ENCODE assay signal across 14 mouse cellular contexts in genomic region chr11:35703471-35703870, GRCm38 (mm10).
A peak's percentile ranks its signal among the peaks of the same experiment; 100 is the strongest.
DNase-seq lines count a peak whose midpoint lies in the region; TF ChIP-seq lines count a peak whose summit lies in the region.
"Had no signal": no experiment of that assay in that cellular context is flagged by ENCODE, and none has a peak within 500 bp of the region (broad histone marks: within the 10 kb centered on the region; RNA-seq: fewer than 3 reads in every experiment).

No protein-coding gene starts in this region.

- peak; percentile 61 for TF ChIP-seq CTCF in layer of hippocampus, adult 2 months (conservative IDR thresholded peaks at IDR 0.05)
- TF ChIP-seq CTCF in E14TG2a.4 (conservative IDR thresholded peaks at IDR 0.05; ENCODE audit: low read length): peak; percentile 75

- no peak overlapping the region for H3K27ac ChIP-seq in layer of hippocampus, adult 2 months
- H3K27ac ChIP-seq: embryonic facial prominence, embryonic 15.5 days had no signal

- H3K9me3 ChIP-seq in E14TG2a.4 (ENCODE audit: low read length): peaks cover 5% of the 10 kb centered on the region; the same call in 1 of the 2 replicates
- H3K9me3 ChIP-seq: embryonic facial prominence, embryonic 15.5 days had no signal

- no peaks in the 10 kb centered on the region for H3K36me3 ChIP-seq in E14TG2a.4 (ENCODE audit: insufficient read depth, low read length)

- H3K27me3 ChIP-seq in E14TG2a.4 (ENCODE audit: insufficient read depth, low read length): peaks cover 7% of the 10 kb centered on the region
- H3K27me3 ChIP-seq: embryonic facial prominence, embryonic 15.5 days; Patski had no signal

- H3K4me3 ChIP-seq in layer of hippocampus, adult 2 months: no peak overlapping the region
- H3K4me3 ChIP-seq in E14TG2a.4 (replicated peaks; ENCODE audit: low read length): no peak overlapping the region
- H3K4me3 ChIP-seq: embryonic facial prominence, embryonic 15.5 days had no signal

- peaks cover 44% of the 10 kb centered on the region for H3K4me1 ChIP-seq in E14TG2a.4 (replicated peaks; ENCODE audit: low read depth, low read length)
- H3K4me1 ChIP-seq: embryonic facial prominence, embryonic 15.5 days had no signal

- DNase-seq in layer of hippocampus, adult 2 months (ENCODE audit: low spot score in 2 of 2): no peak
- no peak for DNase-seq in layer of hippocampus, postnatal 36 days
- DNase-seq in CD4-positive helper T cell, adult 2 months (ENCODE audit: low read depth, low spot score): peak; percentile 5
- peak; percentile 4 for DNase-seq in c-Kit-negative CD71-positive TER-119-positive erythroid progenitor cells, embryonic 14.5 days (ENCODE audit: low read depth, low spot score)
- DNase-seq in adrenal gland, postnatal 25 days: no peak
- no peak for DNase-seq in right cerebral cortex, postnatal 25 days
- DNase-seq: cerebellum, postnatal 36 days; kidney, adult 11 months; left cerebral cortex, postnatal 4 days; lung, postnatal 4 days; right cerebral cortex, adult 18-20 months had no signal

Comparison
In these comparisons a context has a peak if more than half of its experiments do, and no peak if none do; other contexts are left out.
1. DNase-seq: peak in CD4-positive helper T cell, adult 2 months (single experiment) and c-Kit-negative CD71-positive TER-119-positive erythroid progenitor cells, embryonic 14.5 days (single experiment); none in layer of hippocampus, adult 2 months (0 of 2), layer of hippocampus, postnatal 36 days (0 of 2), adrenal gland, postnatal 25 days (single experiment) and right cerebral cortex, postnatal 25 days (single experiment).